Mouse (Mus musculus) c-Kit-negative CD71-positive TER-119-positive erythroid progenitor cells, embryonic 14.5 days (primary cell): Measurements from ENCODE around the gene Zbtb3.

Experiments used
- DNase-seq: peaks from one replicate; pipeline ENCODE4 v3.0.0-alpha.2; 2013; ENCODE audit warnings: low read depth, low spot score

Gene Zbtb3

GRCm38 (mm10) chr19:8802130-8802821, at the start of gene Zbtb3:
Gene Zbtb3, plus strand, starts transcription at chr19:8802555.
- DNase-seq, result peak; percentile 97

DNA sequence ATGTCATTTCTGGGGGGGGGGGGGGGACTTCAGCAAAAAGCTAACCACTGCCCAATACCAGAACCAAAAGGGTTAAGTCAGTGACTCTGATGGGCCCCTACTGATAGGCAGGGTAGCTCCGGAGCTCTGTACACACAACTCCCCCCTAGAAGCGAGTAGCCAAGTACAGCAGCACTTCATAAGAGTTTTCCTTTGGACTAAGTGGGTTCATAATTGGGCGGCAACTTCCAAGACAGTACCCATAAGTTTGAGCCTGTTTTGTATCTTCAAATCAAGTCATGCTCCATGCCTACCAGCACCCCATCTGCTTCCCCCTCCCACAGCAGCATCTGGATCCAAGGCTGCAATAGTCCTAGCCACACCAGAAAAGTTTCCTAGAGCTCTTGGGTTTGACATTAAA, 46.7 kb upstream of the Zbtb3 start:
- no peak for DNase-seq

- peak; percentile 91 for DNase-seq
These were observed 45.5 kb upstream of the Zbtb3 start, which contains the start of gene Nxf1 for GRCm38 (mm10) chr19:8756635-8757387. Gene Nxf1, plus strand, starts transcription at chr19:8757073.

DNA sequence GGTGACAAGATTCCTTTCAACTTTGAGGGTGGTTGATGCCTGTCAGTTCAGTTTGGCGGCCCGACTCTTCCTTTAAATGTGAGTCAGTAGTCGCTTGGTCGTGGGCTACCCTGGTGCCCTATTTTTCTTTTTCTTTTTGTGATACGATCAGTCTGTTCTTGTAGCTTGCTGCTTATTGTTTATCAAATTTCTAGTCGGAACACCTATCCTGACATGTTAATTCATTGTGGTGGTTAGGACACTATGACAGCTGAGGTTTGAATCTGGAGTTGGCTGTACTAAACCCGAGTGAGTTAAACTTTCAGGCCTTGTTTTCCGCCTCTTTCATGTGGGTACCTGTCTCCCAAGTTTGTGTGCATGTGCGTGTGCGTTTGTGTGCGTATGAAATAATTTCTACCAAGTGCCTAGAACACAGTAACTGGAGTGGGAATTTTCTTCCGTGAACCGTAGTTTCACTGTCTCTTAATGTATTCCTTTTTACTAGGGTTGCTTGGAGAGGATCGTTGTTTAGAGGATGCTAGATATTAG, 44.8 kb upstream of the Zbtb3 start:
- DNase-seq, result no peak

DNA sequence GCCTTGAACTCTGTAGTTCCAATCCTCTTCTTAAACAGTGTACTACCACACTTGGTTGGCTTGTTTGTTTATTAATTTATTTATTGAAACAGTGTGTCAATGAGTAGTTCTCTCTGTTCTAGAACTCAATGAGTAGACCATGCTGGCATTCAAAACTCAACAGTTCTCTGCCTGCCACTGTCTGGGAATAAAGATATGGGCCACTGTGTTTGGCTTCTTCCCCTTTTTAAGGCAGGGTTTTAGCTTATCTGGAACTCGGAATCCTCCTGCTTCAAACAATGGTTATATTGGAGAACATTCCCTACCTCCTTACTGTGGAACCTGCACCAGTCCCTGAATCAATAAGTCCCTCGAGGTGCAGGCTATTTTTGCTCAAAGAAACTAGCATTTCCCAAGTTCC, 43.5 kb upstream of the Zbtb3 start:
- DNase-seq, result no peak

DNA sequence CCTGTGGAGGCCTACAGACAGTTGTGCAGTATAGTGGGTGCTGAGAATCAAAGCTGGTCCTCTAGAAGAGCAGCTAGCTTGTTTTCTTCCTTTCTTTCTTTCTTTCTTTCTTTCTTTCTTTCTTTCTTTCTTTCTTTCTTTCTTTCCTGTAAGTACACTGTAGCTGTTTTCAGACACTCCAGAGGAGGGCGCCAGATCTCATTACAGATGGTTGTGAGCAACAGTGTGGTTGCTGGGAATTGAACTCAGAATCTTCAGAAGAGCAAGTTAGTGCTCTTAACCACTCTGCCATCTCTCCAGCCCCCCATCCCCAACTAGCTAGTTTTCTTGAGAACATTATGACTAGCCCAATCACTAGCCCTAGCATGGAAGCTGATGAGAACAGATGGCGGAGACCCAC, 41.6 kb upstream of the Zbtb3 start:
- DNase-seq, result no peak

- DNase-seq, result no peak
These were observed 39.1 kb upstream of the Zbtb3 start for GRCm38 (mm10) chr19:8763276-8763675.

DNA sequence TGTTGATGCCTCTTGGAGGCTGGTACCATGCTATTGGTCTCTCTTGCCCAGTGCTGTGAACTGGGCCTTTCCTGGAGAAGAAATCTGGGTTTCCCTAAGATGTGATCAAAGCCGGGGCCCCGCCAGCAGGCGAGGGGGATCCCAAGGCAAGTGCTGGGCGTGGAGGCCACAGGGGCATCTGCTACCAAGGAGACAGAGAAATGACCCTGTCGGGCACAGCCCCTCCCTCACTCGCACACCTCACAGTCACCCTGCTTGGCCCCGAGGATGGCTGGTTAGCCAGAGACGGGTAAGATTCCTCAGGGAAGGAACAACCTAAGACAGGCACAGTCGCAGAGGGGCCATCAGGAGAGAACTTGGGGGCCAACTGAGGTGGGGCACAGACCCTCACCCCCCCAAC, 36.8 kb upstream of the Zbtb3 start:
- no peak for DNase-seq

GRCm38 (mm10) chr19:8770567-8771270, 31.6 kb upstream of the Zbtb3 start, which contains the start of gene Tmem223:
Gene Tmem223, plus strand, starts transcription at chr19:8770996.
- no peak for DNase-seq

DNA sequence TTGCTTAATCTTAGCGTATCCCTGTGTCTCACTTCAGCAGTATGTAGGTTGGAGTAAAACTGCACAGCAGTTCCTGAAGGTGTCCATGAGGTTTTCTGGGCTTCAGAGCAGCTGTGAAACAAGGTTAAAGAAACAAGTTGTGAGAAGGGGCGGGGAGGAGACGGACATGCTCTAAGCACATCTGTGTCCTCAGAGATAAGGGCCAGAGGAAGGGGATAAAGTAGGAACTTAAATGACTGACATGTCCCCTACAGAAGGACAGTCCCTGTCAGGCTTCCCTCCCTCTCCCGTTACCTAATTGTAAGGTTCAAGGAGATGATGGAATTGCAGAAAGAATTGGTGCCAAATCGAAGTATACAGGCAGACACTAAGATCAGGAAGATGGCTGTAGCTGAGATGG, 29.4 kb upstream of the Zbtb3 start:
- no peak for DNase-seq

GRCm38 (mm10) chr19:8773409-8773808, 28.9 kb upstream of the Zbtb3 start:
- DNase-seq, result no peak

DNA sequence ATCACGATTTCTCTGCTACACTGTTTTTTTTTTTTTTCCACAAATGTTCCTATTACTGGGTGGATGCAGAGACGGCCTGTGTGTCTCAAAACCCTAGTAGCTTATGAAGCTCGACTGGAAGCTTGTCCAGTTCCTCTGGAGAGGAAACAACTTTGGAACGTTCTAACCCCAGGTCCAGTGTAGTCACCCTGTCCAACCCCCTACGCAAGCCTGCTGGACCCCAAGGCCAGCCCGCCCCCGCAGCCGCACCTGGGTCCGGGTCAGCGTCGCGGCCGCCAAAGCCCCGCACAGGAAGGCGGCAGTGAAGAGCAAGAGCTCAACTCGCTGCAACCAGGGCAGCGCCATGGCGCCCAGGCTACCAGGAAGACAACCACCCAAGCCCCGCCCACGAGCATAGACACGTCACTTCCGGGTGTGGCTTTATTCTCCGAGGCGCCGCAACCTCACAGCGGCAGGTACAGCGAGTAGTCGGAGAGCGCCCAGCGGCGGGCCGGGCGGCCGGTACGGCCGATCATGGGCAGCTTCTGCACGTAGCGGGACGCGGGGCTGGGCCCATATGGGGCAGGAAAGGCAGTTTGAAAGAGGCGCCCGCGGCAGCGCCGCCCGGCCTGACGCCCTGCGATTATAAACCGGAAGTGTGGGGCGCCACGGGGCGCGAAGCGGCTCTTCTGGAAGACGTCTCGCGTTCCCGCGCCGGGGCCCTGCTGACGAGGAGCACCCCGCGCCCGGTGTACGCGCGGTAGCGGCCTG, 28.1 kb upstream of the Zbtb3 start, which contains the start of gene Tmem179b:
Gene Tmem179b, minus strand, starts transcription at position 382 of the 750 bp plus-strand sequence.
- peak; percentile 96 for DNase-seq

DNA sequence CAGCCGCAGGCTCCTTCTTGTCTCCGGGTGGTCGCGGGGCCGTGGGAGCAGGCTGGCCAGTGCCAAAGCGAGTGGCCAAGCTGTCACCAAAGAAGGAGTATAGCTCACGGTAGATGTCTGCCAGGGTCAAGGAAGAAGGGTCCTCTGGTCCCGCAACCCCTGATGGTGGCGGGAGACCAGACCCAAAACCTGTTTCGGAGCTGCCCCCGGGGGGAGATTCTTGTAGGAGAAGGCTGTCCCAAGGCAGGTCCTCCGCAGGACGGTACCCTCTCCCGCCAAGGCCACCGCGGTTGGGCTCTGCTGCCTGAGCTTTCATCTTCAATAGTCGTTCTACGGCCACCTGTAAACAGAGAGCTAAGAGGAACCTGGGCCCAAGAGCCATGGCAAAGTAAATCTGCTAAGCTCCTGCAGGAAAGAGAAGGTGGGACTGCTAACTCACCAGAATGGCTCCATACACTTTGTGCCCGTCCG, 27.4 kb upstream of the Zbtb3 start:
- DNase-seq, result no peak

DNA sequence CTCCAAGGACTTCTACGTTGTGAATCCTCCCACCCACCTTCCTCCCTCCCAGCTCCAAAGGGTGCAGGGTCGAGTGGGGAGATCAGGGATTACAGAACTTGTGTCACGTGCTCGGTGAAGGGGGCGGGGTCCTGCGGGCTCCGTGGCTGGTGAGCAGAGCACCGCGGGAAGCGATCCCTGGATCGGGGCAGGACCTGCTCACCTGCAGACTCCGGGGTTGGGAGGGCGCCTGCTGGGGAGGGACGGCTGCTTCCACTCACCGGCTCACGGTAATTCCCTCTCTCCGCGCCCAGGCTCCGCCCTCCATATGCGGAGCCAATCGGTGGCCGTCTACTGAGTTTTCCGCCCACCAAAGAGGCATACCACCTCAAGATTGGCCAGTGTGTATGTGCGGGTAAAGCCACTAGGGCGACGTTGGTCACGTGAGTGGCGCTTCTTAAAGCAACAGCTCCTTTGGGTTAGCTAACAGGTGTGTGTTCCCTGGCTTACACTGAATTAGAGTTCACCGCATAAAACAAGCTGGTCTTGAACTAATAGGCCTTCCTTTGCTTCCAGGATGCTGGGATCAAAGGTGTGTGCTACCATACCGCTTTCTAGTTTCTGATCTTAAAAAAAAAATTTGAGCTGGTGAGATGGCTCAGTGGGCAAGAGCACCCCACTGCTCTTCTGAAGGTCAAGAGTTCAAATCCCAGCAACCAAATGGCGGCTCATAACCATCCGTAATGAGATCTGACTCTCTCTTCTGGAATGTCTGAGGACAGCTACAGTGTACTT, 16.2 kb upstream of the Zbtb3 start, which contains the start of gene Taf6l:
Gene Taf6l, minus strand, starts transcription at position 410 of the 774 bp plus-strand sequence.
- peak; percentile 92 for DNase-seq

DNA sequence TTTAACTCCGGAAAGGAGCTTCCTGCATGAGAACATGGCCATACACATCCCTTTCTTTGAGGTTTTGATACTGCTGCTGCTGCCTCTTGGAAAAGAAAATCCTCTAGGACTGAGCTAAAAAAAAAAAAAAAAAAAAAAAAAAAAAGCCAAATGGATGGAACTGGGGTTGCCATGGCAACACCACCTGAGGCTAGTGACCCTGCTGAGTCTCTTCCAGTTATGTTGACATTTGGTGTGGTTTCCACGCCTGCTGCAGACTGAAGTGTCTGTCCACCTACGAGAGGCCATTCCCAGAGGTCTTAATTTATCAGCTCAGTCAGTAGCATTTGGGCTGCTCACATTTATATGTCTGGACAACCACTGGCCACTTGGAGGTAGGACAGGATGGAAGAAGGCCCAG, 13.8 kb upstream of the Zbtb3 start:
- no peak for DNase-seq

DNA sequence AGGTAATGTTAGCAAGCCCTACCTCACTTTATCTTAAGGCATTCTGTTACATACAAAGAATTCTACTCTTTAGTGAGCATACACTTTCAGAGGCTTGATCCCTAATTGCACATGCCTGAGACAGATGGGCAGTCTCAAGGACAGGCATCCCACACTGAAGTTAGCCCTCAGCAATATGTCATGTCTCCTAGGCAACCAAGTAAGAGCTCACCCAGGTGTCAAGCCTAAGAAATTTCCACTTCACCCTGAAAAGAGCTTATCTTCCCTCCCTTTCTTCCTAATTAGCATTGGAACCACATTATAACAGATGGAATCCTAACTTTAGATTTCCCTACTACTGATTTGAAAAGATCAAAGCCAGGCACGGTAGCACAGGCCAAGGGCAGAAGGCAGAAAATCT, 13.2 kb upstream of the Zbtb3 start:
- DNase-seq, result no peak

- no peak for DNase-seq
These were observed 12.2 kb upstream of the Zbtb3 start for GRCm38 (mm10) chr19:8790171-8790570.

DNA sequence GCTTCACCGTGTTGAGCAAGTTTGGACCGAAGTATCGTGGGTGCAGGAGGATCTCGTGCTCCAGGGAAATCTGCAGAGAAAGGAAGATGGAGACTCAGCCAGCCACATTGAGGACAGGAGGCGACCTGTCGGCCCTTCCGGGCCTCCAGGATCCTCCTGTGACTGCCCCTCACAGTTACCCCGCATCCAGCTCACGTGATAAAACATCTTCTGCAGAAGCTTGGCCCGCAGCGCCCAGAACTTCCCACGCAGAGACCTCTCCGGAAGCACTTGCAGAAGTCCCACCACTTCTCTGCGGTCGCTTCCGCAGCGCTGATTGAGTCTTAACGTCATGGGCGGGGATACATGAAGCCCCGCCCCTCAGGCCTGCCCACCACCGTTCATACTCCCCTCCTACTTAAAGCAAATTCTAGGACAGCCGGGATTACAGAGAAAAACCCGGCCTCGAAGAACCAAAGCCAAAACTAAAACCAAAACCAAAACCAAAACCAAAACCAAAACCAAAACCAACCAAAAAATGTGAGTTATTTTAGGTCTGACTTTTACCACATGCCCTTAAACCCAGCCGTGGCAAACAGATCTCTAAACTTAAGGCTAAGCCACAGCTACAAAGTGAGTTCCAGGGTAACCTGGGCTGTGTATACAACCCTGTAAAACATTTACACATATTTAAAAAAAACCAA, 4.0 kb upstream of the Zbtb3 start, which contains the start of gene Polr2g:
Gene Polr2g, minus strand, starts transcription at position 314 of the 683 bp plus-strand sequence.
- peak; percentile 77 for DNase-seq

GRCm38 (mm10) chr19:8798947-8799315, 3.4 kb upstream of the Zbtb3 start:
- no peak for DNase-seq
